Mouse (Mus musculus): Measurements from ENCODE around the gene Wdr26.
A peak's percentile ranks its signal among the peaks of the same experiment; 100 is the strongest.

The Wdr26 gene

GRCm38 (mm10) chr1:181150827-181151534 is 60.8 kb downstream of the Wdr26 start:
- DNase-seq: peak; percentile 88

- DNase-seq: no peak
Measured at GRCm38 (mm10) chr1:181150431-181150826, 61.4 kb downstream of the Wdr26 start.

GRCm38 (mm10) chr1:181149373-181150017 is 62.3 kb downstream of the Wdr26 start:
- DNase-seq: no peak

- DNase-seq: no peak
Measured at GRCm38 (mm10) chr1:181148540-181148939, 63.3 kb downstream of the Wdr26 start.

- DNase-seq: no peak
Measured at GRCm38 (mm10) chr1:181146187-181146586, 65.6 kb downstream of the Wdr26 start.

- no peak for DNase-seq
Measured at GRCm38 (mm10) chr1:181144966-181145365, 66.8 kb downstream of the Wdr26 start.

- DNase-seq: peak; percentile 93
Measured at GRCm38 (mm10) chr1:181143950-181144836, 67.6 kb downstream of the Wdr26 start, which contains the start of the genes Nvl and Cnih4. TSS of gene Nvl (minus strand) at chr1:181144204. TSS of gene Cnih4 (plus strand) at chr1:181144693.

GRCm38 (mm10) chr1:181143609-181143949 is 68.2 kb downstream of the Wdr26 start:
- no peak for DNase-seq

- DNase-seq: no peak
Measured at GRCm38 (mm10) chr1:181138730-181139129, 73.1 kb downstream of the Wdr26 start.

- DNase-seq: no peak
Measured at GRCm38 (mm10) chr1:181131915-181132314, 79.9 kb downstream of the Wdr26 start.

GRCm38 (mm10) chr1:181126766-181127165 is 85.0 kb downstream of the Wdr26 start:
- DNase-seq: no peak

GRCm38 (mm10) chr1:181125916-181126315 is 85.9 kb downstream of the Wdr26 start:
- DNase-seq: no peak

GRCm38 (mm10) chr1:181124145-181124544 is 87.7 kb downstream of the Wdr26 start:
- no peak for DNase-seq

Data from right cerebral cortex, postnatal 25 days (tissue).